Mouse (Mus musculus) spleen, postnatal 10 days (tissue): ENCODE results near the gene Atg4a-ps.

Experiments
- DNase-seq, 2 experiments: peaks; one replicate each; pipeline ENCODE4 v3.0.0; 2021 to 2022; ENCODE audit warnings: low spot score in 2 of 2

Gene Atg4a-ps

DNA sequence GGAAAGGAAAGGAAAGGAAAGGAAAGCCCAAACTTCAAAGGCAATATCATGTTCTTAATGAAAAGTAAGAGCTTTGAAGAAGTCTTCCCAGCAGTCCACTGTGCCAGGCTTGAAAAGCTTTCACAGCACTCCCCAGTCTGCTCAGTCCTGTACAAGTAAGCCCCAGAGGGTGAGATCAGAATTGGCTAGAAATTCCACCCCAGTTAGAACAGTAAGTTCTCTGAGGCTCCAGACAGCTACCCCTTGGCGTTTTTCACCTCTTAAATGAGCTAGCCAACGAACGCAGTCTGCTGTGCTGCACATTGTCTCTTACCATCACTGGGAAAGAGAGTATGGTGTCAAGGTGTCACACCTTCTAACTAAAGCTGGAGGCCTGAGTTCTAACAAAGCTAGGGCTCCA is 18.2 kb downstream of the Atg4a-ps start:
- no peak for DNase-seq

DNA sequence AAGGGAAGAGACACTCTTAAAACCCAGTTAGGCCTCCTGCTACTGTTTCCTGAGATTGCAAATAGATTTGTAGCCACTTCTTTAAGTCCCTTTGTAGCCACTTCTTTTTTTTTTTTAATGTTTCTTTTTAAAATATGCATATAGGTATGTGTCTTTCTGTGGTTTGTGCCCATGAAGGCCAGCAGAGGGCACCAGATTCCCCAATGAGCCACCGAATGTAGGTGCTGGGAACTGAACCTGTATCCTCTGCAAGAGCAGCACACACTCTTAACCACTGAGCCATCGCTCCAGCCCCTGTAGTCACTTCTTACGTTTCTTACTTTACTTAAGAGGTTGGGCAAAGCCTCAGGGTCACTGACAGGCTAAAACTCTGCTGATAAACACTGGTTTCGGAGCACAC is 19.4 kb downstream of the Atg4a-ps start:
- no peak for DNase-seq

DNA sequence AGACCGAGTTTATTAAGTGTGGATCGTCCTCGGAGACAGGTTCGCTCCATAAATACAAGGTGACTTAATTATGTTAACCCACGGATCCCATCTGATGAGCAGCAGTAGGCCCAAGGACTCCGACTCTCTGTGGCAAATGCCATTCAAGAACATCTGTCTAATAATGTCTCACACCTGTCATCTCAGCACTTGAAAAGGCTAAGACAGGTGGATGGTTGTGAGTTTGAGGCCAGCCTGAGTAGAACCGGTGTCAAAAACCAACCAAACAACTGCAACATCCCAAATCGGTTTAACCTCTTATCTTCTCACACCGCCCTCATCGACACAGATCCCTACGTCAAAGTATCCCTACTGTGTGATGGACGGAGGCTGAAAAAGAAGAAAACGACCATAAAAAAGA is 20.7 kb downstream of the Atg4a-ps start:
- DNase-seq: no peak

DNA sequence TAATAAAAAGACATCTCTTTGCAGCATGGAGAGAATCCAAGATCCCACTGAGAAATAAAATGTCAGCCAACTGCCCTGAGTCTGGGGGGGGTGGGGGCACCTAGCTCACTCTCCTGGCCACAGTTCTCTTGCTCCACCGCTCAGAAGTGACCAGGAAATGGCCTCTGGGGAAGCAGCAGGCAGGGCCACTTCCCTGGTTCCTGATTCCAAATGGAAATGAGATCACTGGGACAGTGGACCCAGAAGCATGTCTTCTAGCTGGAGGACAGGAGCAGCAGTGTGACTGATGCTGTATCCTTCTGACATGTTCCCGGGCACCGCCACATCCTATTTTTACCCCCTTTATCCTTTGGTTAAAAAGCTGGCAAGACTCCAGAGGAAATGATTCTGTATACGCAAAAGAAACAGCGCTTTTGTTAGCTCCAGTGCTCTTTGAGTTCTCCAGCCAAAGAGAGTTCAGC is 21.2 kb downstream of the Atg4a-ps start:
- no peak for DNase-seq

DNA sequence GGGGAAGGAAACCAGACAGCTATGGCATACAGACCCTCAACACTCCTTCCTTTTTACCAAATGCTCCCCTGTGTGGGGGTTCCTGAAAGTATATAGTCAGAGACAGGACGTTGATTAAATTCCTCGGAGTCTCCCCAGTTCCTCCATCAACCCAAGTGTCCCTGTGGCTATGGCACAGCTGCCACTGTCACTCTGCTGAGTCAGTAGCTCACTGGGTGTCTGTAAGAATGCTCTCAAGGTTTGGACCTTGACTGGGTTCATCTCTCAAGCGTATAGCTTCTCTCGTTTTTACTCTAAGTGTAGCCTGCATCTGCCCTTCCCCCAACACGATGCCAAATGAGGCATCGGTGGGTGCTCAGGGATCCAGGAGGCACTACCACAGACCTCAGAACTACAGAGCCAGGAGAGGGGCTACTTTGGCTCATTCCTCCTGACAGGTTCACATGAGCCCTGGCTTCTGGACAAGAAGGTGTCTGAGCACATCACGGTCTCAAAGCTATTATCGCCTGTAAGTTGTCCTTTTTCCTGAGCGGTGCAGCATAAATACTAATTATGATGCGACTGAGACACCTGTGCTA is 21.9 kb downstream of the Atg4a-ps start:
- no peak for DNase-seq

DNA sequence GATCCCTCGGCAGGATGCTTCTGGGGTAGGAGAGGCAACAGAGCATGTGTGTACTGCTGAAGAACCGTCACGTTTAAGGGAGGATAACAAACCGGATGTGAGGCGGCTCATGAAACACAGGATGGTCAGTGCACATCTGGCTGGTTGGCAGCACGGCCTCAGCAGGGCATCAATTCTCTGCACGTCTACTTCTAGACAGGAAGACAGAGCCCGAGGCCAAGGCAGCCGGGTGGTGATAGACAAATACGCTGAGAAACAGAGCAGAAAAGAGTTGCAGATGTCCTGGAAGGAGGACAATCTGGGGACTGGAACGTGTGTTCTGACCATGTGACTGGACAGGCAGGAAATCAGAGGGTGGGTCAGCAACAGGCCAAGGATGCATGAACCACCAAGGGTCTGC is 25.8 kb downstream of the Atg4a-ps start:
- DNase-seq: no peak

DNA sequence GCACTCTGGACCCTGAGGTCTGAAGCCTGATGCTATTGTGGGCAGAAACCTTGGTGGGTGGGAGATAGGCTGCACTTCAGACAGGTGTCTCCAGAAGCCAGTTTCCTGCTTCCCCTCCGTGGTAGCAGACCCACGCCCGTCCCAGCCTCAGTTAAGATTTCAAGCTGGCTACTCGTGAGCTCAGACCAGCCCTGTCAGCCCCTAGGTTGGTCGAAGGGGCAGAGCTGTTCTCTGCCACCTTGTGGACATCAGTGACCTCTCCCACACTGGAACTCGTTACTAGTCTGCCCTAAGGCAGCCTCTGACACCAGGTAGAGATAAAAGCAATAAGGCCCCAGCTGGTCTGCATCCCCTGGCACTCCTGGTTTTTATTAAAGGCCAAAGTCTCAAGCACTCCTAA is 28.9 kb downstream of the Atg4a-ps start:
- no peak for DNase-seq

DNA sequence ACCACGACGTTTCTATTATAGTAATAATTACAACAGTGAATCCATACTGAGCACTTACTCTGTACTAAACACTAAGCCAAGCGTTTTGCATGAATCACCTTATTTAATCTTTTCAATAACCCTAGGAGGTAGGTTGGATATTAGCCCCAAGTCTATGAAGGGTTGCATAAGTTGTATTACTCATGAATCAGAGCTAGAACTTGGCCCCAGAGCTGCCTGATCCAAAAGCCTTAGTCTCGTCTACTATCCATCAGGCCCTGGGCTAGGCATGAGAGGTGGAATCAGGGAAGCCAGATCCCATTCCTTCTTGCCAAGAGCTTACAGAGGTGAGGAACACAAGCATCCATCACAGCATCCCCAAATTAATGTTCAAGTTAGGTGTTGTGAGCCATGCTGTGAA is 30.2 kb downstream of the Atg4a-ps start:
- DNase-seq: no peak

DNA sequence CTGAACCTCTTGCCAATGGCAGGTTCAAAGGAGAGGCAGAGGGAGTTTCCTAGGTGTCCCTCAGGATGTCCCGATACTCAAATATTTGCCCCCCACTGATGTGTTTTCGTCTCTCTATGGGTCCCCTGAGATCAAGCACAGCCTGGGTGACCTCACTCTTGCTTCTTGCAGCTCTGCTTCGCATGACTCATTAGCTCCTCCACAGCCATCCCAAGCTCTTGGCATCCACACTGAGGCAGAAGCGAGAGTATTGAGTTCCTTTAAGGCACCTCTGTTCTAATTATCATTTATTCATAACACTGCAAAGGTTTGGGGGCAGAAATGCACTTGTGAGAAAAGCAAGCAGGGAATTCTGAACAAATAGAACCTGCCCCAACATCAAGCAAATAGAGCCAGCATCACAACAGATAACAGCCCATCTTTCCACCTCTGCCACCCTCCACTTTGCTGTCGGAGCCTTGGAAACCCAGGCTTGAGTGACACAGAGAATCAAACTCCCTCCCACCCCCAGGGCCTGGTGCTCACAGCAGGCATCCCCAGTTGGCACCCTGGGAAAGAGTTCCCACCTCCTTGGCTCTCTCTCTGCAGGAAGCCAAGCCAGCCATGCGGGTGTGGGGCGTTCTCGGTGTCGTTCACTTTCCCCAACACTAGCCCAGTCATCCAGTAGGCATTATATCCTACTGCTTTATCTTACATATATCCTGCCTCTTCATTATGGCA is 33.1 kb downstream of the Atg4a-ps start:
- no peak for DNase-seq

DNA sequence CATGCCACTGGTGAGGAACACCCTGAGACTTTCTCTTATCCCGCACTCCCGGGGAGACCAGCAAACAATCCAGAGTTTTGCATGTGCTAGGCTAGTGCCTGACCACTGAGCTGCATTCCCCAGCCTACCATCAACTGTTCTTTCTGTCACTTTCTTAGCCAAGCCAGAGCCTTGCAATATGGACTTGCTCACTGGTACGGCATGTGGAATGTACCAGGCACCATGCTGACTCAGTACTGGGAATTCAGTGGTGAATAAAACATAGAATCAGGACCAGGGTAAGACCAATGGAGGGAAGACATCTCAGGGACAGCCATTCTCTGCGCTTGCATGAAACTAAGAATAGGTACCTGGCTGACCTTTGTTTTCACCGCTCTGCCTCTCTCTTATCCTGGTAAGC is 35.6 kb downstream of the Atg4a-ps start:
- no peak for DNase-seq

DNA sequence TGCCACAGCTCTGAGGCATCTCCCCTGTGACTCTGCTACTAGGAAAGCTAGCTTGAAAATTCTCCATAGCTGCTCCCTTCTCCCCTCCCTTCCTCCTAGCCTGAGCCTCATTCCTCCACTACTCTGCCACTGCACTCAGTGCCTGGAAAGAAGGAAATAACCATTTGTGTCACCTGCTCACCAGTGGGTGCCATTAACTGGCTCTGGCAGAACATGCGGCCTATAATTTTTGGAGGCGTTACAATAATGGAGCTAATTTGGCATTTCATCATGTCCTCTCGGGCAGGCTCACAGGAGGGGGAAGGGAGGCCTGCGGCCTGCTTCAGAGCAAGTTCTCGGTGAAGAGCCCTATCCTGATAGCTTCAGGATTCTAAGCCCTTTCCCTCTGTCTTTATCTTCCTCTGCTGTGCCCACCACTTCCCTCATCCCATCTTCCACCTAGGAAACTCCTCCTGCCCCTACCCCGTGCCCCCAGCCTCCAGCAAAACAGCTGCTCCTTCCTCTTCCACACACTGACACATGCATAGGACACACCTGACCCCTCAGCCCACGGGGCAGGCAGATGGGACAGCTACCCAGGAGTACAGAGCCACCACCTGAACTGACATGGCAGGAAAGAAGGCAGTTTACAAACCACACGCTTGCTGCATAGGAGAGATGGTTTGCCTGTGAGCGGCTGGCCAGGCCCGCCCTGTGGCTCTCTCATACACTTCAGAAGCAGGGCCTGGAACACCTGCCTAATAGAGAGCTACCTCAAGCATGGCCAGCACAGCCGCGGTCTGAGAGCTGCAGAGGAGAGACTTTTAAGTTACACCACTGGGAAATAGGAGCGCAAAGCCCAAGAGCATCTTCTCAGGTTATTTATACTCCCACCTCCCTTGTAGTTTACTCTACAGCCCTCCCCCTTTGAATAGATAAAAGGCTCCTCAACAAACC is 38.9 kb downstream of the Atg4a-ps start:
- DNase-seq: no peak

DNA sequence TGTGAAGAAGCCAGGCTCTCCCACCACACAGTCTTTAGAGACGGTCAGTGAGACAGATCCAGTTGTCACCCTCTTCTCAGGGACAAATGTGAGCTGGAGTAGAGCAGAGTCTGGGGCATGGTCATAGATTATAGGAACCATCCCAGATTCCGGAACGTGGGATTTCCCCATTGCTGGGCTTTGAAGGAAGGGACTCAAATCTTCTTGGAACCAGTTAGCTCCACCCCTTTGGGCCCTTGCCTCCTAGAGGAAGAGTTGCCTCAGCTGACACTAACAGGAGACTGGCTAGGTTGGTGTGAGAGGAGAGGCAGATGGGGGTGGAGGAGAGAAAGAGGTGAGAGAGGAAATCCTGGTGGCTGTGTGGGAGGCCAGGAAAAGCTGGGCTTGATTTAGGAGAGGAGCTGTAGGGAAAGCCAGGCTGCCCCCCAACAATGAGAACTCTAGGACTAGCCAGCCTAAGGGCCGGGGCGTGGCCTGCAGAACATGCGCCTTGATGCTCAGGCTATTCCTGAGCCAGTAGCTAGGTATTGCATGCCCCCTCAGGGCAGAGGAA is 39.7 kb downstream of the Atg4a-ps start:
- DNase-seq: no peak

DNA sequence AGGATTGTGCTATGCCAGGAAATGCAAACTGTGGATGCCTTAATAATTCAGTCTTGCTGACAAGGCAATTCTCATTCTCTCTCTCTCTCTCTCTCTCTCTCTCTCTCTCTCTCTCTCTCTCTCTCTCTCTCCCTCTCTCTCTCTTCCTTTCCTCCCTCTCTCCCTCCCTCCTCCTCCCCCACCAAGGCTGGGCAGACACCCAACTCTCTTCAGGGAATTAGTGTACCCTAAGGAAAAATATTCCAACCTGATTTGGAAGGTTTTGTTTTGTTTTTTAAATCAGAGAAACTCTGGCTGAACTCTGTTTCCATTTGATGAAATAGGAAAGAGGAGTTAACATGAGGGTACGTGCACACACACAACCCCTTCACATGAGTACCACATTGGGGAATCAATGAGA is 44.3 kb downstream of the Atg4a-ps start:
- DNase-seq: no peak

DNA sequence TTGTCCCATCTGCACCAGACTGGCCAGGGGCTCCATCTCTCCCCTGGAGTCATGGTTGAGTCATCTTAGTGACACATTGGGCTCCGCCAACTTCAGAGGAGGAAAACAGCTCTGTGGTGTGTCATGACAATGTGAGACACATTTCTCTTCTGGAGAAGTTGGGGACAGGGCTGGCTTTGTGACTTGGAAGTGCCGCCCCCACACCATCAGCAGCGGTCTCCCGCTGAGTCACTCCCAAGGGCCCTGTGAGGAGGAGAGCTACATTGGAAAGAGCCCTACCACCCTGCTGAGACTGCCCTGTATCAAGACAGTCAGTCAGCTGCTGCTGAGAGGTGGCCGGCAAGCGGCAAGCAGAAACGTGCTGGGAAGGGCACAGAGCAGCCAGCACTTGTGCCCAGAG is 44.9 kb downstream of the Atg4a-ps start:
- DNase-seq: no peak

DNA sequence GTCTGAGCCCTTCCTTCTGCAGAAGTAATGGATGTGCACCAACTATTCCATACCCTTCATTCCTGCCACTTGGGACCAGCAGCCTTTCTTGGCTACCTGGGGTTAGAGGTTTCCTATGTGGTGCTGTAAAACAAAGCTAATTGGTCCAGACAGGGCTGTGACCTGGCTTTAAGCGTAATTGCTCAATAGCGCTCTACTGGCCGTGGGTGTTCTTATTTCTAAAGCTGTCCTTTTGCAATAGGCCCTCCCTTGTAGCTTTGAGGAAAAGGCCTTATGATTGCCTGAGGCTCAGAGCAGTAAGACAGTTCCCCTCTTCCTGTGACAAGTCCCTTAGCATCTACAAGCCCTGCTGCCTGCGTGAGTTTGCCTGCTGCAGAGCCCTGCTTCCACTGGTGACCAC is 48.3 kb downstream of the Atg4a-ps start:
- DNase-seq: no peak

DNA sequence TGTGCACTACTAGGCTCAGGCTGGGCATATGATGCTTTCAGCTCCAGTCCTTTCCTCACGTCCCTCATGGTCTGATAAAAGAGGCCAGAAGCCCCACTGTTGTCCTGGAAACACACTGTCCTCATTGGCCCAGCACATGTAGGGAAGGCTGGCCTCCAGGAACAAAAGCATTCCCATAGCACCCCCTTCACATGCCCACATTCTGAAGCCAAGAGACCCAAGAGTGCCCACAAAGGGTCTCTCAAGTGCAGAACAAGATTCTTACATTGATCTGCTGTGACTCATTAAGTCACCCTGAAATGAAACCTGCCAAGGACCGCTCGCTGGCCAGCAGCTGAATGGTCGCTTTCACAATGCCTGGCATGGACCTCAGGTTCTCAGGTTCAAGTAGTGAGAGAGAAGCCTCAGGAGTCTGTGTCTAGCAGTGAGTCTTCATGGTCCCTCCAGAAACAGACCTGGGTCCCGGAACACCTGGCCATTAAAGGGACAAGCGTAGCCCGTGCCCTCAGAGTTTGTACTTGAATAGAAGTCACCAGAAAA is 50.5 kb downstream of the Atg4a-ps start:
- no peak for DNase-seq
